Mouse (Mus musculus) liver, postnatal 0 days (tissue): ENCODE data around the gene Tdpoz1.
"Not testable (repeated sequence)": the region's sequence is repeated elsewhere in the genome, so short reads cannot be mapped to it uniquely, and the experiment has no call there.

Source experiments
- CTCF ChIP-seq: sonication (generic); IDR thresholded peaks from 2 replicates; pipeline ENCODE4 v1.5.1; 2016; ENCODE audit warnings: antibody characterized with exemption, low read depth
- EP300 ChIP-seq: IDR thresholded peaks from 2 replicates; pipeline ENCODE4 v1.6.1; 2016; ENCODE audit warnings: antibody characterized with exemption, low read depth, mild to moderate bottlenecking

GRCm38 (mm10) chr3:93630917-93631714 is 45.0 kb downstream of the Tdpoz1 start:
- TF ChIP-seq CTCF, EP300: not testable (repeated sequence)
